Mouse (Mus musculus): ENCODE data around the gene Ski.
"Not testable (repeated sequence)": the region's sequence is repeated elsewhere in the genome, so short reads cannot be mapped to it uniquely, and the experiment has no call there.

The Ski gene

GRCm38 (mm10) chr4:155222552-155222840 lies at the start of gene Ski:
Gene Ski (minus strand): TSS chr4:155222592.
- no peak for DNase-seq

- peak; percentile 62 for DNase-seq
Measured at GRCm38 (mm10) chr4:155268382-155268781, 46.0 kb upstream of the Ski start.

- DNase-seq, result no peak
Measured at GRCm38 (mm10) chr4:155267639-155268175, 45.3 kb upstream of the Ski start.

GRCm38 (mm10) chr4:155267047-155267543 lies 44.7 kb upstream of the Ski start:
- DNase-seq, result no peak

GRCm38 (mm10) chr4:155264521-155265321 lies 42.3 kb upstream of the Ski start:
- no peak for DNase-seq

GRCm38 (mm10) chr4:155252253-155252652 lies 29.9 kb upstream of the Ski start:
- no peak for DNase-seq

- DNase-seq, result no peak
Measured at GRCm38 (mm10) chr4:155251147-155251546, 28.8 kb upstream of the Ski start.

GRCm38 (mm10) chr4:155250361-155251117 lies 28.1 kb upstream of the Ski start:
- peak; percentile 42 for DNase-seq

GRCm38 (mm10) chr4:155249648-155250351 lies 27.4 kb upstream of the Ski start, which contains the start of gene Faap20:
Gene Faap20 (plus strand): TSS chr4:155249802.
- peak; percentile 91 for DNase-seq

- peak; percentile 94 for DNase-seq
Measured at GRCm38 (mm10) chr4:155249257-155249647, 26.9 kb upstream of the Ski start.

- not testable (repeated sequence) for DNase-seq
Measured at GRCm38 (mm10) chr4:155248054-155248453, 25.7 kb upstream of the Ski start.

GRCm38 (mm10) chr4:155246691-155247105 lies 24.3 kb upstream of the Ski start:
- no peak for DNase-seq

- DNase-seq, result no peak
Measured at GRCm38 (mm10) chr4:155245770-155246492, 23.5 kb upstream of the Ski start.

GRCm38 (mm10) chr4:155243233-155243632 lies 20.8 kb upstream of the Ski start:
- no peak for DNase-seq

- DNase-seq, result no peak
Measured at GRCm38 (mm10) chr4:155242292-155242691, 19.9 kb upstream of the Ski start.

- no peak for DNase-seq
Measured at GRCm38 (mm10) chr4:155241789-155242188, 19.4 kb upstream of the Ski start.

- DNase-seq, result no peak
Measured at GRCm38 (mm10) chr4:155239494-155239893, 17.1 kb upstream of the Ski start.

- no peak for DNase-seq
Measured at GRCm38 (mm10) chr4:155238276-155238675, 15.9 kb upstream of the Ski start.

- no peak for DNase-seq
Measured at GRCm38 (mm10) chr4:155236737-155237385, 14.5 kb upstream of the Ski start.

GRCm38 (mm10) chr4:155235311-155236119 lies 13.1 kb upstream of the Ski start:
- DNase-seq, result peak; percentile 67
